Mouse (Mus musculus) MEL (cell line): ENCODE results near the gene Cd9.

Experiments
- CTCF ChIP-seq, 3 experiments: IDR thresholded peaks in 2 of 3; conservative IDR thresholded peaks in 1 of 3; 2 replicates each; pipeline ENCODE4 v1.5.1; 2011 to 2012; ENCODE audit warnings: low read length in 3 of 3, low read depth in 2 of 3, mild to moderate bottlenecking in 2 of 3, improper control_type of control experiment in 1 of 3, inconsistent platforms in 1 of 3, mixed read lengths in 1 of 3, moderate library complexity in 1 of 3; ENCODE audit not compliant: control insufficient read depth in 1 of 3, insufficient read depth in 1 of 3, poor library complexity in 1 of 3, severe bottlenecking in 1 of 3
- EP300 ChIP-seq, 2 experiments: IDR thresholded peaks; 2 replicates each; pipeline ENCODE4 v1.6.1; 2011; ENCODE audit warnings: improper control_type of control experiment in 2 of 2, low read length in 2 of 2, low read depth in 1 of 2, mild to moderate bottlenecking in 1 of 2
- KAT2A ChIP-seq: conservative IDR thresholded peaks from 2 replicates; pipeline ENCODE4 v1.6.1; 2012; ENCODE audit warnings: low read depth, low read length, improper control_type of control experiment, inconsistent platforms
- MAX ChIP-seq: IDR thresholded peaks from 2 replicates; pipeline ENCODE4 v1.6.1; 2011; ENCODE audit warnings: low read length, improper control_type of control experiment
- POLR2A ChIP-seq, 2 experiments: IDR thresholded peaks; 2 replicates each; pipeline ENCODE4 v1.6.1; 2011 to 2012; ENCODE audit warnings: low read length in 2 of 2, mild to moderate bottlenecking in 2 of 2, control low read depth in 1 of 2, improper control_type of control experiment in 1 of 2, low read depth in 1 of 2, moderate library complexity in 1 of 2; ENCODE audit not compliant: control insufficient read depth in 1 of 2, insufficient read depth in 1 of 2, poor library complexity in 1 of 2
- UBTF ChIP-seq: IDR thresholded peaks from 2 replicates; pipeline ENCODE4 v1.6.1; 2012; ENCODE audit warnings: low read depth, mild to moderate bottlenecking, inconsistent platforms, low read length, improper control_type of control experiment, moderate library complexity, borderline replicate concordance; ENCODE audit not compliant: insufficient read depth

GRCm38 (mm10) chr6:125460589-125460988, 34.0 kb downstream of the Cd9 start:
- no peak for TF ChIP-seq CTCF (IDR thresholded peaks at IDR 0.05 in 2 of 3, conservative IDR thresholded peaks at IDR 0.05 in 1 of 3; ENCODE audit: control insufficient read depth in 1 of 3, insufficient read depth in 1 of 3, low read depth in 2 of 3, low read length in 3 of 3, poor library complexity in 1 of 3, severe bottlenecking in 1 of 3)
- TF ChIP-seq KAT2A: no peak
- TF ChIP-seq POLR2A (IDR thresholded peaks at IDR 0.05; ENCODE audit: control insufficient read depth in 1 of 2, insufficient read depth in 1 of 2, low read depth in 1 of 2, low read length in 2 of 2, poor library complexity in 1 of 2): no peak
- no peak for TF ChIP-seq MAX
- no peak for TF ChIP-seq UBTF
- no peak for TF ChIP-seq EP300 (IDR thresholded peaks at IDR 0.05; ENCODE audit: low read depth in 1 of 2, low read length in 2 of 2)
